Mouse (Mus musculus) right cerebral cortex, adult 2 months (tissue): ENCODE data around the gene Abca4.

Experiments used
- DNase-seq, 2 experiments: peaks; one replicate each; pipeline ENCODE4 v3.0.0; 2021 to 2022; ENCODE audit warnings: low spot score in 2 of 2

The Abca4 gene

DNA sequence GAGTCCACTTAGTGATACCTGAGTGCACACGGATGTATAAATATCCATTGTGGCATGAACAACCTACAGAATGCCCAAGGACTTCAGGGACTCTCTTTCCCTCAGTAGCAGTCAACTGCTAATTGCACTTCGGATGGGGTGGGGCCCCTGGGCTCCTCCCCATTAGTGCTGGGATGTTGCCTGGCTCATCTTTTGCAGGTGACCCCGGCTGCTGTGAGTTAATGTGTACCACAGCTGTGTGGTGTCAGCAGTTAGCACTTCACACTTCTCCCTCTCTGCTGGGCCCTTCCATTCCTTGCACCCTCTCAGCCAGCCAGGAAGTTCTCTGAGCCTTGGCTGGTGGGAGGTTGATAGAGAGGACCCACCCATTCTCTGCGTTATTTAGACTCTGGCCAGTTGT lies 65.2 kb downstream of the Abca4 start:
- DNase-seq: no peak

DNA sequence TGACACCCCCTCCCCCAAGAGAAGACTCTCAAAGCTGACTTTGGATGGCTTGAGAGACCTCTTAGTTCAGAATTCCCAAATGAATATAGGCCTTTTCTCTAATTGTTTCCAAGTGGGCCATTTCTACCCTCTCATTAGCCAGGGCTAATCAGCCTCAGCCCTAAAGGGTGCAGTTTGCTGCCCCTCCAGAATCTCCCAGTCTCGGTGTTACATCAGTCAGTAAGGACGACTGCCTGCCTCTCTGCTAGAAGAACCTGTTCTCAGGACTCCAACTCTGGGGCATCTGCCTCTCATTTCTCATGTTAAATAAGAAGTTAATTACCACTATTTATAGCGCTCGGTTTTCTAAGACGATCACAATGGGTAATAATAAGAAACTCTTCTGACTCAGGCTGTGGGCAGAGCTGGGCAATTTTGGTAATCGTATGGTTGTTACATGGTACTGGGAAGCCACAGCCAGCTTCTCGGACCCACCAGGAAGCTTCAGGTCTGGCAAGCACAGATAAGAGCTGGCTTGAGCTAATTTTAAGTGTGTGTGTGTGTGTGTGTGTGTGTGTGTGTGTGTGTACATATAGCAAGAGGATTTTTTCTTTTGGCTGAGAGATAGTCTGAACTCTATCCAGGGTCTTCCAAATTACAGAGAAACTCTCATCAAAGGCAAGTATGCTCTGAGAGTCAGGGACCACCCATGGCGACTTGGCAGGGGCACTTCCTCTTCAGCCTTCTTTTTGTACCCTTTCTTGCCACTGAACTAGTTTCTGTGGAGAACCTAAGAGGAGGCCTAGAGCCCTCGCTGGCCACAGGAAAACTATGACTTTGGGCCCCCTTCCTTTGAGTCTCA lies 67.1 kb downstream of the Abca4 start:
- DNase-seq: no peak

DNA sequence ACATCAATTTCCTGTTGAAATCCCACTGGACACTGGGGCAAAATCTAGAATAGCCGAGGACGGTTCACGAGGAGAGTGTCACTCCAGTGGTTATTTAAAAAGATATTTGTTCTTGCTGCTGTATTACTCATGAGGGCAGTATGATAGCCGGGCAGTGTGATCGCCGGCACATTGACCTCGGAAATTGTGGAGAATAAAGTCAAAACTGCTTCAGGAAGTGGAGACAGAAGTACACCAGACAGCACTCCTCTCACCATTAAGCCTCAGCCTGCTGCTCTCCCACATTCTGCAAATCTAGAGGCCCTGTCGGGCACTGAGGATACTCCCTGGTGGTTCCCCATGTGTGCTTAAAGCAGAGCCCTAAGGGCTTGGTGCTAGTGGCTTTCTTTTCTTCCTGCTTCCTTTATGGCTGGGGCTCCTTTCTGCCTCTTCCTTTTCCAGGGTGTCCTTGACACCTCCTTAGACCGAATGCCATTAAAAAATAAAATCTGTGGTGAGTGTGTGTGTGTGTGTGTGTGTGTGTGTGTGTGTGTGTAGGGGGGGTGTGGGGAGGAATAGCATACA lies 74.5 kb downstream of the Abca4 start:
- no peak for DNase-seq

DNA sequence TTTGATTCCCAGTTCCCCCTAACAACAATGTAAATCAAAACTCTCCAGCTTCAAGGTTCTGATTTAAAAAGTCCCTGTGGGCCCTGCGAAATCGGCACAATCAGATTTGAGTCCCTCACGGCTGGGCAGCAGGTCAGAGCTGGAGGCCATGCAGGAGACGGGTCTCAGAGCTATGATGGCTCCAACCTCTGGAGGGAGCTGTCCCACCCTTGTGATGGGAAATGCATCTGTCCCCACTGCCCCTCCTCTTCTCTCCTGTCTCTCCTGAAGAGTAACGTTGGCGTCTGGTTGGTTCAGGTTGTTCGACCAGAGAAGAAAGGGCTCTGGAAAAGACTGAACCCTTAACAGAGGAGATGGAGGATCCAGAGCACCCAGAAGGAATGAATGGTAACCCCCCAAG lies 75.5 kb downstream of the Abca4 start:
- no peak for DNase-seq

GRCm38 (mm10) chr3:122120217-122120616 lies 76.0 kb downstream of the Abca4 start:
- DNase-seq: no peak

DNA sequence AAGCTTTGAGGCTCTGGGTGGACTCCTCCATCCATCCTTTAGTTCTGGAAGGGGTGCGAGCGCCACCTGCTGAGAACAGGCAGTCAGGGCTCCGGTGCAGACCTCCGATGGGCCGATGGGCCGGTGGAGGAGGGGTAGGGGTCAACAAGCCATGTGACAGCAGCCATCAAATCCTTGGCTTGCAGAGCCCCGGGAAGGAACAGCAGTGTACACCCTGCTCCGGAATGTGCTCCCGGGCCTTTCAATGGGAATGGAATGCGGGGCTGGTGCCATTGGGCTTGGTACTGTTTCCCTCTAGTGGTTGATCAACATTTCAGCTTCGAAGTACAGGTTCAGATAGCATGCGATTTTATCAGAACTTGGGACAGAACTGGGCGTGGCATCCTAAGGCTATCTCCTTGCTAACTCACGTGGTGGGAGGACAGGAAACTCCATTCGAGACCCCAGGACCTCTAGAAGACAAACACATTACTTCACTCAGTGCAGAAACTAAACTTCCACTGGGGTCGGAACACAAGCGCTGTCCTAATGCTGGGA lies 78.0 kb downstream of the Abca4 start:
- peak; percentile 89 to 91 for DNase-seq

DNA sequence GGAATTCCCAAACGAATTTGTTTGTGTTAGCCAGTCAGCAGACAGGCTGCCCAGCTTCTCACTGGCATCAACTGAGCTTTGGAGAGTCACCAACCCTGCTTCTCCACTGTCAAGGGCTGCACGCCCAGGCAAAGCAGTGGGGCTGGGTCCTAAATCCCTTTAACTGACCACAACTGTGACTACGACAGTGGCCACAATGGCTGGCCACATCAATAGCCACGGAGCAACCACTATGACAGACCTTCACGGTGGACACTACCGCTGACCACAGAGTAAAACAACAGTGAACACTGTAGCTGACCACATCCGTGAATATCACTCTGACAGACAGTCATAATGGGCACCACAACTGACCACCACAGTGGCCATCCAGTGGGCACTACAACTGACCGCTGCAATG lies 78.6 kb downstream of the Abca4 start:
- DNase-seq: no peak

DNA sequence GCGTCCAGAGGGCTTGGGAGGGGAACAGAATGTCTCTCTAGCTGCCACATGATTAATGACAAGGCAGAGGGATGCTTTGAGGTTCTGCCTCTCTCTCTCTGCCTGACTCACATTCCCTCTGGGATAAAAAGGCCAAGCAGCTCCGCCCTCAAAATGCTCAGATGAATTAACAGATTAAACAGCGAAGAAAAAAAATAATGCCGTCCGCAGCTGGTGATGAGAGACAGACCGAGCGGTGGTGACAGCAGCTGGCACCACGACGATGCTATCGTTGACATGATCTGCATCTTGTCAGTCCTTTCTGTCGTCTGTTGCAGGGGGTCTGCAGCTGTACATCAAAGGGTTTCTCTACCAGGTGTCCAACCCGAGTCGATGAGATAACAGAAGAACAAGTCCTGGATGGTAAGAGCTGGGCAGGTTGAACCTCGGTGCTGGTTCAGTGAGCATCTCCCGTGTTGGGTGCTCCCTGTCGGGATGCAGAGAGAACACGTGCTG lies 84.8 kb downstream of the Abca4 start:
- DNase-seq: no peak

DNA sequence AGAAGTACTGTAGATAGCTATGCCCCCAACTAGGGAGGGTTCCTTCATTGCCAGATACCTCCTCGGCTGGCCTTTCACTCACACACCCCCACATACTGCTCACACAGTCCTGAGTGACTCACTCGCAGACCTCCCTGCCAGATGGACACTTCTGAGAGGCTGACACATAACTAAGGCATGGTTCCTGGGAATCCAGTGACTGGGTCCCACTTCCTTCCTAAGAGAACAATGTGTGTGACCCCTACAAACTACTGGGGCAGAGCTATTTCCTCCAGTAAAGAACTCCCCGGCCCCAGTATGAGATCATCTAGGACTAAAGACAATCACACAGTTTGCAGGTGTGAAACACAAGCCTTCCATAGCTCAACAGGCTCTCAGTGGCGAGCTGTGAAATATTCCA lies 86.5 kb downstream of the Abca4 start:
- peak in 1 of 2 experiments; percentile 11 for DNase-seq

- DNase-seq: no peak
Measured at GRCm38 (mm10) chr3:122131633-122132032, 87.4 kb downstream of the Abca4 start.

GRCm38 (mm10) chr3:122133255-122133654 lies 89.0 kb downstream of the Abca4 start:
- DNase-seq: no peak

DNA sequence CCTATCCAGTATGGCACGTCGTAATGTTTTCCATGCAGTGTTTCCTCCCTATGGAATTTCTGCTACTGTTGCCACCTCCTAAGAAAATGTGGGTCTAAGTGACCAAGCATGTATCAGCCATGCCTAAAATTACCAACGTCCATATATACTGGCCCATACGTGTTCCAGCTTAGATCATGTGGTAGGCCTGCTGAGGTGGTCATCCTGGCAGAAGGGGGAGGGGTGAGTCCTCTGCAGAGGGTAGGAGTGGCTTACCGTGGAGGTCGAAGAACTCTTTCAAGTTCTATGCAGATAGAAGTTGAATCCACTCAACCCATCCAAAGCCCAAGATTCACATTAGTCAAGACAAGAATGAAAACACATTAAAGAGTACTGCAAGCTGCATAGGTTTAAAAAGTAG lies 89.6 kb downstream of the Abca4 start:
- DNase-seq: no peak

GRCm38 (mm10) chr3:122140589-122141400 lies 96.6 kb downstream of the Abca4 start:
- DNase-seq: peak; percentile 66 to 67

GRCm38 (mm10) chr3:122142256-122142922 lies 98.1 kb downstream of the Abca4 start:
- DNase-seq: no peak

GRCm38 (mm10) chr3:122143432-122143831 lies 99.2 kb downstream of the Abca4 start:
- no peak for DNase-seq

GRCm38 (mm10) chr3:122145430-122145829 lies 101.2 kb downstream of the Abca4 start:
- DNase-seq: no peak

DNA sequence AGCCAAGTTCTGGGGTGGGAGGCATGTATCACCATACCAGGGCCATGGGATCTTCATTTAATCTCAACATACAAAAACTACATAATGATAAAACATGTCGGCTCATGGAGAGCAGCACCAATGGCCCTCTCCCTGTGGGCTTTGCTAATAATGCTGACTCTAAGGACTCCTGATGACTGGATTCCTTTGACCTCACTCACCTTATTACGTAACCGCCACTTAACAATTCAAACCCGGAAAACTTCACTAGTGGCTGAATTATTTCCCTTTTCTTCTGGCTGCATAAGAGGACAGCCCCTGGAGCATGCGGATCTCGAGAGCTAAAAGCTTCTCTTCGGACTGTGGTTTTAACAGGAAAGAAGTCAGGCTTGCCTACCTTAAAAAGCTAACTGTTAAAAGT lies 106.6 kb downstream of the Abca4 start:
- no peak for DNase-seq

DNA sequence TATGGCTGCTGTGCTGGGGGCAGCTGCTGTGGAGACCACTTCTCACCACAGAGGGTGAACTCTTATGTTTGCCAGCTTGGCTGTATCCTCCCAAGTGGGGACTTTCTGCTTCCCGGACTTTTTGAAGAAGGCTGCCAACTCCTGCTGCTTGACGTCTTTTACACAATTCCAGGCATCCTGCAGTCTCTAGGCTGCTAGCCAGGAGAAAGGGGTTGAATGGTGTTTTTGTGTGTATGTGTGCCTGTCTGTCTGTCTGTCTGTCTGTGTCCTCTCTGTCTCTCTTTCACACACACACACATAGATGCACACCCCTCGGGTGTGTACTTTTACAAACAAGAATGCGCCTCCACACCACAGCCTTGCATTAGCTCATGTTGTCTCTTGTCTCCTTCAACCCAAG lies 108.2 kb downstream of the Abca4 start:
- DNase-seq: peak in 1 of 2 experiments; percentile 9

- DNase-seq: no peak
Measured at GRCm38 (mm10) chr3:122154080-122154479, 109.8 kb downstream of the Abca4 start.

- no peak for DNase-seq
Measured at GRCm38 (mm10) chr3:122159447-122159846, 115.2 kb downstream of the Abca4 start.

- peak; percentile 20 to 34 for DNase-seq
Measured at GRCm38 (mm10) chr3:122169616-122170178, 125.5 kb downstream of the Abca4 start.
